Mouse (Mus musculus) liver, postnatal 0 days (tissue): ENCODE data around the gene Rnft2.

Experiments used
- CTCF ChIP-seq: sonication (generic); IDR thresholded peaks from 2 replicates; pipeline ENCODE4 v1.5.1; 2016; ENCODE audit warnings: antibody characterized with exemption, low read depth
- EP300 ChIP-seq: IDR thresholded peaks from 2 replicates; pipeline ENCODE4 v1.6.1; 2016; ENCODE audit warnings: antibody characterized with exemption, low read depth, mild to moderate bottlenecking

- TF ChIP-seq CTCF (no peak), EP300 (no peak)
Observed at GRCm38 (mm10) chr5:118188356-118188755, 56.6 kb downstream of the Rnft2 start.
